Mouse (Mus musculus) liver, embryonic 12.5 days (tissue): Measurements from ENCODE around the gene Myo5c. TPM values are rescaled to one million over a fixed set of nuclear protein-coding genes. Genes with fewer than 3 reads are reported as not detected.

Source experiments
- ATAC-seq: fragments of 200-750 bp; cut with Nextera tagmentation; 2 replicates; pipeline ENCODE4 v1.8.0; 2017; ENCODE audit warnings: moderate number of reproducible peaks, mild to moderate bottlenecking, moderate library complexity
- H3K27ac ChIP-seq: fragments of 300-500 bp; sonication (generic); 2 replicates; pipeline ENCODE4 v1.5.1; 2016; ENCODE audit warnings: mild to moderate bottlenecking
- H3K27me3 ChIP-seq: fragments of 300-500 bp; sonication (generic); replicated peaks from 2 replicates; pipeline ENCODE4 v1.6.1; 2016; ENCODE audit warnings: mild to moderate bottlenecking, moderate library complexity
- H3K36me3 ChIP-seq: fragments of 300-500 bp; sonication (generic); 2 replicates; pipeline ENCODE4 v1.6.1; 2016; ENCODE audit warnings: mild to moderate bottlenecking, moderate library complexity
- H3K4me1 ChIP-seq: fragments of 300-500 bp; sonication (generic); 2 replicates; pipeline ENCODE4 v1.6.1; 2016
- H3K4me2 ChIP-seq: fragments of 300-500 bp; sonication (generic); 2 replicates; pipeline ENCODE4 v1.6.1; 2016; ENCODE audit warnings: mild to moderate bottlenecking, moderate library complexity
- H3K4me3 ChIP-seq: fragments of 300-500 bp; sonication (generic); 2 replicates; pipeline ENCODE4 v1.5.1; 2016; ENCODE audit warnings: mild to moderate bottlenecking, moderate library complexity
- H3K9ac ChIP-seq: fragments of 300-500 bp; sonication (generic); 2 replicates; pipeline ENCODE4 v1.6.1; 2016; ENCODE audit warnings: mild to moderate bottlenecking, moderate library complexity
- H3K9me3 ChIP-seq: fragments of 300-500 bp; sonication (generic); replicated peaks from 2 replicates; pipeline ENCODE4 v1.6.1; 2016; ENCODE audit warnings: mild to moderate bottlenecking, moderate library complexity
- WGBS: fragments of 180-500 bp; shearing (Covaris S2); methylation state at CpG from one replicate; pipeline ENCODE4 v1.1.7; 2016; ENCODE audit not compliant: insufficient replicate concordance; 5-methylcytosine and 5-hydroxymethylcytosine counted together
- polyA plus RNA-seq: library from polyadenylated mRNA; unstranded; fragments of >200 nt; fragmentation: Nextera tagmentation; extraction: Ambion mirVana; gene quantifications from 2 replicates; pipeline ENCODE4 v1.2.1, GENCODE M21; 2016

Myo5c gene
- polyA plus RNA-seq, 1 experiment from 2014 or later: 0.41 TPM

DNA sequence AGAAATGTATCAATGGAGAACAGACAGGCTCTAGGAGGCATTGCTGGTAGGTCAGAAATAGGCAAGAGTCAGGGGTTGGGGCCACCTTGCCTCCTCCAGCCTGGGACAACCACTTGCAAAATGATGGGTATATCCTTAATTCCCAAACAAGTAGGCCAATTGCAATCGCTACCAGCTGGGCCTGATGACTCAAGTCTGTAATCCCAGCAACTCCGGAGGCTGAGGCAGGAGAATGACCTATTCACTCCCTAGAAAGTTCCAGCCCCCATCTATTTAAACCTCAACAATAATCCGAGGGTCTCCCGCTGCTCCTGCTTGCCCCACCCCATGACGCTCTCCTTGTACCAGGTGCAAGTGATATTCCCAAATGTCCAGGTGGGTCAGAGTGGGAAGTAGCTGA, 115.6 kb downstream of the Myo5c start, which contains the start of gene Bcl2l10:
Gene Bcl2l10, plus strand, starts transcription at position 301 of the 400 bp plus-strand sequence.
- Histone ChIP-seq H3K4me3 (no peak within 1 kb of the TSS), H3K27ac (no peak within 1 kb of the TSS), H3K9me3 (no peaks in the 10 kb centered on the region), H3K4me1 (no peaks in the 10 kb centered on the region), H3K9ac (no peak within 1 kb of the TSS), H3K27me3 (no peaks in the 10 kb centered on the region), H3K4me2 (no peak within 1 kb of the TSS), H3K36me3 (no peaks in the 10 kb centered on the region)
- WGBS: 84% methylated on average over 5 of the region's 5 CpGs
- ATAC-seq: no peak

DNA sequence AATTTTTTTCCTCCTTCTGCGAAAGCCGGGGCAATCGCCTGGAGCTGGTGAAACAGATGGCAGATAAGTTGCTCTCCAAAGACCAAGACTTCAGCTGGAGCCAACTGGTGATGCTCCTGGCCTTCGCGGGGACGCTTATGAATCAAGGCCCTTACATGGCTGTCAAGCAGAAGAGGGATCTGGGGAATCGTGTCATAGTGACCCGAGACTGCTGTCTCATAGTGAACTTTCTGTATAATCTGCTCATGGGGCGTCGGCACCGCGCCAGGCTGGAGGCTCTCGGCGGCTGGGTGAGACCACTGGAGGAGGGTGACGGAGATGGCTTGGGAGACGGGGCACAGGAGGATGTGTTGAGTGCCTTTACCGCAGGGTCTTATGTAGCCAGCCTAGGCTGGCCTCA, 116.2 kb downstream of the Myo5c start:
- Histone ChIP-seq H3K9me3 (no peaks in the 10 kb centered on the region), H3K9ac (no peak overlapping the region), H3K4me3 (no peak overlapping the region), H3K27me3 (no peaks in the 10 kb centered on the region), H3K4me2 (no peak overlapping the region), H3K27ac (no peak overlapping the region), H3K36me3 (no peaks in the 10 kb centered on the region), H3K4me1 (no peaks in the 10 kb centered on the region)
- WGBS: 81% methylated on average over 17 of the region's 17 CpGs
- no peak for ATAC-seq

DNA sequence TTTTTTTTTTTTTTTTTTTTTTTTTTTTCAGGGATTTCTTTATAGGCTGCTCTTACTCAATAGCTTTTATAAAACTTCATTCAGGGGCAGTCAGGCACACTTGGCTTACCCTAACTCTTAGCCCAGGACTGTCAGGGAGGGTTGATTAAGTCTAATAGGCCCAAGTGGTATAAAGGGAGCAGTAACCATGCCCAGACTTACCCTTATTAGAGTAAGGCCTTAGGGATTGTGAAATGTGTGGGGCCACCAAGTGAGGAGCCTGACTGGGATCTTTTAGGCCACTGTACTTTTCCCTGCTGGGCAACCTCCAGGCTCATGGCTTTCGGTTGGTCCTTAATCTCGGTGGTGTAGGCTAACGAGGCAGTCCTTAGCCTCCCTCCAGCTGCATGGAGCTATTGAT, 116.8 kb downstream of the Myo5c start:
- Histone ChIP-seq H3K4me2 (no peak overlapping the region), H3K36me3 (no peaks in the 10 kb centered on the region)
- ATAC-seq: no peak

GRCm38 (mm10) chr9:75353094-75353493, 121.3 kb downstream of the Myo5c start:
- no peak for ATAC-seq
- 66% methylated on average over 8 of the region's 8 CpGs for WGBS

More for the DNA sequence above, 116.8 kb downstream of the Myo5c start:
- H3K9ac ChIP-seq: no peak overlapping the region
- no peak overlapping the region for H3K27ac ChIP-seq
- no peaks in the 10 kb centered on the region for H3K27me3 ChIP-seq
- H3K4me1 ChIP-seq: no peaks in the 10 kb centered on the region
- no peaks in the 10 kb centered on the region for H3K9me3 ChIP-seq
- H3K4me3 ChIP-seq: no peak overlapping the region
- 52% methylated on average over 3 of the region's 3 CpGs for WGBS

More at GRCm38 (mm10) chr9:75353094-75353493, 121.3 kb downstream of the Myo5c start:
- Histone ChIP-seq H3K4me1 (no peaks in the 10 kb centered on the region; the same call in 1 of the 2 replicates), H3K9me3 (no peaks in the 10 kb centered on the region), H3K4me2 (no peak overlapping the region), H3K27ac (no peak overlapping the region), H3K27me3 (no peaks in the 10 kb centered on the region), H3K9ac (no peak overlapping the region), H3K4me3 (no peak overlapping the region), H3K36me3 (no peaks in the 10 kb centered on the region)

Other genes starting within 250 kb of the Myo5c start
- gene Arpp19, start 194.4 kb upstream of the Myo5c start, polyA plus RNA-seq: 232 and 236 TPM in 2 replicates
- gene Myo5a, start 161.0 kb upstream of the Myo5c start, polyA plus RNA-seq: 3.8 and 3.9 TPM in 2 replicates
- 3.5 and 3.9 TPM in 2 replicates for gene Gnb5, start 74.3 kb downstream of the Myo5c start, polyA plus RNA-seq
- not detected in 2 replicates for gene Bcl2l10, start 115.7 kb downstream of the Myo5c start, polyA plus RNA-seq
- 33.3 and 36.5 TPM in 2 replicates for gene Mapk6, start 178.0 kb downstream of the Myo5c start, polyA plus RNA-seq
- 25.9 and 26.9 TPM in 2 replicates for gene Leo1, start 209.5 kb downstream of the Myo5c start, polyA plus RNA-seq